Mouse (Mus musculus) heart, postnatal 0 days (tissue): ENCODE measurements around the gene Scoc. TPM values are rescaled to one million over a fixed set of nuclear protein-coding genes. Genes with fewer than 3 reads are reported as not detected.

Source experiments
- ATAC-seq: fragments of 200-750 bp; cut with Nextera tagmentation; 2 replicates; pipeline ENCODE4 v1.8.0; 2017; ENCODE audit warnings: low read depth, moderate number of reproducible peaks, moderate library complexity; ENCODE audit not compliant: insufficient read depth
- DNase-seq: peaks from one replicate; pipeline ENCODE4 v3.0.0-alpha.2; 2016; ENCODE audit warnings: low spot score
- H3K27ac ChIP-seq: fragments of 300-500 bp; sonication (generic); 2 replicates; pipeline ENCODE4 v1.5.1; 2014; ENCODE audit warnings: low read depth, mild to moderate bottlenecking
- H3K27me3 ChIP-seq: fragments of 300-500 bp; sonication (generic); 2 replicates; pipeline ENCODE4 v1.6.1; 2014; ENCODE audit warnings: low read length, mixed read lengths; ENCODE audit not compliant: control insufficient read depth, insufficient read depth
- H3K36me3 ChIP-seq: fragments of 300-500 bp; sonication (generic); replicated peaks from 2 replicates; pipeline ENCODE4 v1.6.1; 2014; ENCODE audit warnings: low read length, mixed read lengths; ENCODE audit not compliant: control insufficient read depth, insufficient read depth
- H3K4me1 ChIP-seq: fragments of 300-500 bp; sonication (generic); 2 replicates; pipeline ENCODE4 v1.6.1; 2014; ENCODE audit warnings: antibody characterized with exemption; ENCODE audit not compliant: control insufficient read depth, insufficient read depth
- H3K4me2 ChIP-seq: fragments of 300-500 bp; sonication (generic); 2 replicates; pipeline ENCODE4 v1.6.1; 2014; ENCODE audit warnings: low read depth, mild to moderate bottlenecking, low read length, moderate library complexity
- H3K4me3 ChIP-seq: fragments of 300-500 bp; sonication (generic); 2 replicates; pipeline ENCODE4 v1.5.1; 2014; ENCODE audit warnings: low read depth, low read length
- H3K9ac ChIP-seq: fragments of 300-500 bp; sonication (generic); replicated peaks from 2 replicates; pipeline ENCODE4 v1.6.1; 2014; ENCODE audit warnings: low read depth, low read length, mixed read lengths
- H3K9me3 ChIP-seq: fragments of 300-500 bp; sonication (generic); replicated peaks from 2 replicates; pipeline ENCODE4 v1.6.1; 2016; ENCODE audit warnings: low read length; ENCODE audit not compliant: control insufficient read depth
- CTCF ChIP-seq: IDR thresholded peaks from 2 replicates; pipeline ENCODE4 v1.5.1; 2016; ENCODE audit warnings: antibody characterized with exemption, control low read depth, low read depth
- EP300 ChIP-seq: IDR thresholded peaks from 2 replicates; pipeline ENCODE4 v1.6.1; 2016; ENCODE audit warnings: antibody characterized with exemption, low read depth
- WGBS: fragments of 180-500 bp; shearing (Covaris S2); extraction: QIAGEN DNeasy Blood & Tissue Kit; methylation state at CpG from one replicate; pipeline ENCODE4 v1.1.7; 2014; 5-methylcytosine and 5-hydroxymethylcytosine counted together
- polyA plus RNA-seq: library from polyadenylated mRNA; unstranded; fragments of >200 nt; fragmentation: Nextera tagmentation; extraction: Ambion mirVana; gene quantifications from 2 replicates; pipeline ENCODE4 v1.2.1, GENCODE M21; 2015
- total RNA-seq: library from RNA; depleted of rRNA; stranded (reverse); fragments of >200 nt; gene quantifications from 2 replicates; pipeline ENCODE4 v1.2.3, GENCODE M21; 2014; ENCODE audit warnings: low replicate concordance; rRNA removed

Gene Scoc
- total and polyA plus RNA-seq, 2 experiments from 2014 or later, result 18.3 to 65.8 TPM

- H3K27ac ChIP-seq, result no peak within 1 kb of the TSS
- H3K4me3 ChIP-seq, result peak within 1 kb of the TSS; percentile 36
- H3K9me3 ChIP-seq, result no peaks in the 10 kb centered on the region
- H3K4me1 ChIP-seq, result no peaks in the 10 kb centered on the region; the same call in 1 of the 2 replicates
- 4% methylated on average over 41 of the region's 41 CpGs for WGBS
- no peak within 1 kb of the TSS for H3K9ac ChIP-seq
- no peak for DNase-seq
- peaks cover 34% of the 10 kb centered on the region for H3K27me3 ChIP-seq
- H3K36me3 ChIP-seq, result no peaks in the 10 kb centered on the region
- peak within 1 kb of the TSS; percentile 52 for H3K4me2 ChIP-seq
- TF ChIP-seq EP300, result no peak
- TF ChIP-seq CTCF, result no peak
- no peak for ATAC-seq
These were observed 68.7 kb downstream of the Scoc start, which contains the start of gene Clgn for GRCm38 (mm10) chr8:83389316-83390005. Gene Clgn (plus strand): TSS chr8:83389867.

DNA sequence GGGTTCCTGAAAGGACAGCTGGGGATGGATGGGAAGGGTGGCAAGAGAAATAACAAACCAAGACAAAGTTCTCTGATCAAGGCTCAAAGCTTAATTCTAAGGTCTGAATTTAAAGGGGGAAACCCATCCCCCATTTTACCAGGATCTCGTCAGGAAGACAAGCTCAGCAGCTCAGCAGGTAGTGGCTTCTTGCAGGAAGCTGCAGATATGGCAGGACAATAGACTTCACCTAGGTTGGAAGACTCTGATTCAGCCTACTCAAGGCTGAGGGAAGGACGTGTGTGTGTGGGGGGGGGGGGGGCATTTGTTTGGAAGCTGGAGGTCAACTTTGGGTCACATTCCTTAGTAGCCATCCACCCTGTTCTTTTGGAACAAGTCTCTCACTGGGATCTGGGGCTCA is 75.3 kb downstream of the Scoc start:
- no peak for TF ChIP-seq CTCF
- no peak for TF ChIP-seq EP300
- no peaks in the 10 kb centered on the region for H3K36me3 ChIP-seq
- DNase-seq, result no peak
- 10% methylated on average over 2 of the region's 2 CpGs for WGBS
- H3K9ac ChIP-seq, result no peak overlapping the region
- H3K4me2 ChIP-seq, result no peak overlapping the region
- H3K27ac ChIP-seq, result no peak overlapping the region
- no peak for ATAC-seq
- no peak overlapping the region for H3K4me3 ChIP-seq
- H3K9me3 ChIP-seq, result no peaks in the 10 kb centered on the region
- H3K4me1 ChIP-seq, result no peaks in the 10 kb centered on the region
- H3K27me3 ChIP-seq, result no peaks in the 10 kb centered on the region

GRCm38 (mm10) chr8:83381016-83381415 is 77.2 kb downstream of the Scoc start:
- H3K4me2 ChIP-seq, result no peak overlapping the region
- H3K36me3 ChIP-seq, result no peaks in the 10 kb centered on the region
- H3K27me3 ChIP-seq, result no peaks in the 10 kb centered on the region
- 73% methylated on average over 2 of the region's 2 CpGs for WGBS
- no peak overlapping the region for H3K9ac ChIP-seq
- no peak overlapping the region for H3K27ac ChIP-seq
- DNase-seq (no peak), ATAC-seq (no peak)
- H3K4me1 ChIP-seq, result no peaks in the 10 kb centered on the region
- no peaks in the 10 kb centered on the region for H3K9me3 ChIP-seq
- TF ChIP-seq EP300 (no peak), CTCF (no peak)
- no peak overlapping the region for H3K4me3 ChIP-seq

DNA sequence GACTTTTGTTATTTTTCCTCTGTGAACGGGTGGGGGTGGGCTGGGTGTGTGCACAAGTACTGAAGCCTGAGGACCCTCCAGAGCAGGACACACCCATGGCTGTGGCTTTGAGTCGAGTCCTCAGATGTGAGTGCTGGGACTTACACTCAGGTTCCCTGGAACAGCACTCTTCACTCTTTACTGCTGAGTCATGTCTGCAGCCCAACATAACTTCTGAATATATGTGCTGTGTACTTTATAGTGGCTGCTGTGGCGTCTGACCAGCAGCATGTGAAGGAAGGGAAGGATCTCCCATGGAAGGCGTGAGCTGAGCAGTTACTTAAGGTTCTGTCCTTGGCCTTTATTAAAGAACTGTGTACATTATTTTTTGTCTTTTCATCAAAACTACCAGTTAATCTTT is 78.0 kb downstream of the Scoc start:
- ATAC-seq, result no peak
- WGBS, result 52% methylated on average over 4 of the region's 4 CpGs
- H3K4me3 ChIP-seq, result no peak overlapping the region
- H3K9me3 ChIP-seq, result no peaks in the 10 kb centered on the region
- H3K4me1 ChIP-seq, result no peaks in the 10 kb centered on the region
- H3K27ac ChIP-seq, result no peak overlapping the region
- TF ChIP-seq EP300 (no peak), CTCF (no peak)
- H3K27me3 ChIP-seq, result no peaks in the 10 kb centered on the region
- no peak overlapping the region for H3K9ac ChIP-seq
- no peak for DNase-seq
- H3K36me3 ChIP-seq, result no peaks in the 10 kb centered on the region
- H3K4me2 ChIP-seq, result no peak overlapping the region

Other genes with a start within 250 kb of the Scoc start
- not detected in 2 replicates for gene Ucp1, start 168.0 kb downstream of the Scoc start, total RNA-seq
- 0.63 TPM in 1 of 2 replicates, not detected in the other for gene Ucp1, start 168.0 kb downstream of the Scoc start, polyA plus RNA-seq
- gene Elmod2, start 125.9 kb downstream of the Scoc start, total RNA-seq, result 8.2 and 9.2 TPM in 2 replicates
- 5.6 and 6.0 TPM in 2 replicates for gene Elmod2, start 125.9 kb downstream of the Scoc start, polyA plus RNA-seq
- gene Mgat4d, start 109.9 kb downstream of the Scoc start, total RNA-seq, result not detected in 2 replicates
- gene Mgat4d, start 109.9 kb downstream of the Scoc start, polyA plus RNA-seq, result not detected in 2 replicates
- gene Clgn, start 68.5 kb downstream of the Scoc start, total RNA-seq, result not detected in 2 replicates
- not detected in 2 replicates for gene Clgn, start 68.5 kb downstream of the Scoc start, polyA plus RNA-seq
- gene Olfr370, start 77.4 kb upstream of the Scoc start, total RNA-seq, result not detected in 2 replicates
- gene Olfr370, start 77.4 kb upstream of the Scoc start, polyA plus RNA-seq, result not detected in 2 replicates
- gene Ndufb7, start 108.3 kb upstream of the Scoc start, total RNA-seq, result 431 and 682 TPM in 2 replicates
- gene Ndufb7, start 108.3 kb upstream of the Scoc start, polyA plus RNA-seq, result 1,145 and 1,161 TPM in 2 replicates
- gene Tecr, start 149.6 kb upstream of the Scoc start, total RNA-seq, result 253 and 327 TPM in 2 replicates
- gene Tecr, start 149.6 kb upstream of the Scoc start, polyA plus RNA-seq, result 380 and 391 TPM in 2 replicates
- 17.6 and 21.3 TPM in 2 replicates for gene Dnajb1, start 149.8 kb upstream of the Scoc start, total RNA-seq
- gene Dnajb1, start 149.8 kb upstream of the Scoc start, polyA plus RNA-seq, result 23.3 and 26.7 TPM in 2 replicates
- 82.2 and 82.6 TPM in 2 replicates for gene Gipc1, start 194.3 kb upstream of the Scoc start, total RNA-seq
- gene Gipc1, start 194.3 kb upstream of the Scoc start, polyA plus RNA-seq, result 101 and 102 TPM in 2 replicates
- 0.15 TPM in 1 of 2 replicates, not detected in the other for gene Ptger1, start 208.3 kb upstream of the Scoc start, total RNA-seq
- gene Ptger1, start 208.3 kb upstream of the Scoc start, polyA plus RNA-seq, result 0.20 and 0.32 TPM in 2 replicates
- gene Pkn1, start 240.8 kb upstream of the Scoc start, total RNA-seq, result 44.2 and 57.4 TPM in 2 replicates
- 13.0 and 14.2 TPM in 2 replicates for gene Pkn1, start 240.8 kb upstream of the Scoc start, polyA plus RNA-seq